Mouse (Mus musculus) heart, adult 2 months (tissue): ENCODE data around the gene Sh3rf3. TPM values are rescaled to one million over a fixed set of nuclear protein-coding genes. Genes with fewer than 3 reads are reported as not detected.

Experiments
- DNase-seq, 2 experiments: peaks; one replicate each; pipeline ENCODE4 v3.0.0; 2021
- H3K27ac ChIP-seq: fragments of 200-600 bp; 2 replicates; pipeline ENCODE4 v1.8.1; 2022
- H3K27me3 ChIP-seq: fragments of 200-500 bp; 2 replicates; pipeline ENCODE4 v1.6.1; 2012; ENCODE audit warnings: mild to moderate bottlenecking, low read length, inconsistent platforms, mixed read lengths; ENCODE audit not compliant: control insufficient read depth, insufficient read depth
- H3K36me3 ChIP-seq: fragments of 200-500 bp; 2 replicates; pipeline ENCODE4 v1.6.1; 2012; ENCODE audit warnings: low read length, inconsistent platforms; ENCODE audit not compliant: control insufficient read depth, insufficient read depth
- H3K4me1 ChIP-seq: fragments of 200-500 bp; 2 replicates; pipeline ENCODE4 v1.6.1; 2011; ENCODE audit warnings: low read length; ENCODE audit not compliant: control insufficient read depth, insufficient read depth
- H3K4me3 ChIP-seq: fragments of 200-600 bp; 2 replicates; pipeline ENCODE4 v1.8.1; 2022
- H3K79me2 ChIP-seq: fragments of 200-500 bp; replicated peaks from 2 replicates; pipeline ENCODE4 v1.6.1; 2012; ENCODE audit warnings: mild to moderate bottlenecking, inconsistent platforms, low read length, moderate library complexity, mixed read lengths; ENCODE audit not compliant: control insufficient read depth, insufficient read depth
- H3K9ac ChIP-seq: fragments of 200-500 bp; 2 replicates; pipeline ENCODE4 v1.6.1; 2012; ENCODE audit warnings: low read depth, mild to moderate bottlenecking, control low read depth, inconsistent platforms, low read length, mixed read lengths
- CTCF ChIP-seq: fragments of 200-600 bp; IDR thresholded peaks from 2 replicates; pipeline ENCODE4 v1.8.1; 2022; ENCODE audit warnings: antibody characterized with exemption, mild to moderate bottlenecking, moderate library complexity
- EP300 ChIP-seq: fragments of 200-500 bp; IDR thresholded peaks from 2 replicates; pipeline ENCODE4 v1.6.1; 2011; ENCODE audit warnings: low read depth, low read length, control low read depth; ENCODE audit not compliant: insufficient read depth
- POLR2A ChIP-seq: fragments of 200-500 bp; IDR thresholded peaks from 2 replicates; pipeline ENCODE4 v1.6.1; 2011; ENCODE audit warnings: mild to moderate bottlenecking, low read depth, low read length, control low read depth; ENCODE audit not compliant: insufficient read depth
- WGBS: fragments of 180-500 bp; shearing (Covaris S2); methylation state at CpG from one replicate; pipeline ENCODE4 v1.1.7; 2018; 5-methylcytosine and 5-hydroxymethylcytosine counted together
- intact Hi-C: fragments of 180-260 bp; cut with DNase I; formaldehyde crosslinking; loops from one replicate; pipeline ENCODE4 v1.15.1; 2025
- polyA plus RNA-seq: library from polyadenylated mRNA; depleted of rRNA; stranded (reverse); fragments of >200 nt; gene quantifications from 2 replicates; pipeline ENCODE4 v1.2.3, GENCODE M21; 2012
- total RNA-seq, 2 experiments: library from RNA; stranded (reverse); gene quantifications; 2 replicates each; pipeline ENCODE4 v1.2.3; 2021

Sh3rf3 gene
- total and polyA plus RNA-seq, 3 experiments, result 0.80 to 1.6 (median 0.97) TPM

DNA sequence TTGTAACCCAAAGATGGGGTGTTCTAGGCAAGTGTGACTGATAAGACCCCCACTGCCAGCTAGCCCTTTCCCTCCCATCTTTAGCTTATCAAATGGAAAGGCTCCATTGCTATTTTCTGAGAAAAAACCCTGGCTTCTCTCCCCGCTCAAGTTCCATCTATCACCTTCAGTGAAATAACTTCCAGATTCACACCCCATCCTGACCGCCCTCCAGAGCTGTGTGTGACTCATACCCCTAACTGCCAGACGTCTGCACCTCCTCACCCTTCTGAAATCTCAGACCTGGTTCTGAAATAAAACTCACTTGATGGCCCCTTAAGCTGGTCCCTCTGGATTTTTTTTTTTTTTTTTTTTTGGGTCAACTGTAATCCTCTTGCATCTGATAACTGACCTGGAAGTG lies 5.2 kb upstream of the Sh3rf3 start:
- H3K4me1 ChIP-seq, result no peaks in the 10 kb centered on the region
- no peaks in the 10 kb centered on the region for H3K36me3 ChIP-seq
- H3K4me3 ChIP-seq, result no peak overlapping the region
- H3K9ac ChIP-seq, result no peak overlapping the region
- no peaks in the 10 kb centered on the region for H3K79me2 ChIP-seq
- WGBS, result 40% methylated on average over 3 of the region's 3 CpGs
- H3K27me3 ChIP-seq, result peaks cover 2% of the 10 kb centered on the region; the same call in 1 of the 2 replicates
- no peak for TF ChIP-seq POLR2A
- TF ChIP-seq EP300, result no peak
- TF ChIP-seq CTCF, result no peak
- no peak for DNase-seq
- intact Hi-C loops, result no loop called here
- H3K27ac ChIP-seq, result no peak overlapping the region

DNA sequence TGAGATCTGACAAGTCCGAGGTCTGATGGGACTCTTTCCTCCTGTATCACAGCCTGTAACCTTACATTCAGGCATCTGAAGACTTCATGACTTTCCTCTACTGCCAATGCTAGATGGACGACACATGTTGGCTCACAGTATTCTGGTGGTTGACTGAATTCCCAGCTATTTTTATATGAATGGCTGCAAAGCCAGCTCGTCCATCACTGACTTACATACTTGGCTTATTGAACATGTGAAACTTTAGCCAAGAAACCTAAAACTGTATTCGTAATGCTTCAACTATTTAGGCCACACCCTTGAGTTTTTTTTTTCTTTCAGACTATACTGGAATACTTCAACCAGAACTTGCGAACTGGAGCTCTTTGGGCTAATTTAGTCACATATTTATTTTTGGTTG lies 3.0 kb upstream of the Sh3rf3 start:
- intact Hi-C loops, result loop anchor here (5.0 kb wide), 1 partner anchor 182 kb away; no protein-coding TSS in a partner anchor
- H3K27me3 ChIP-seq, result peaks cover 10% of the 10 kb centered on the region; the same call in 1 of the 2 replicates
- TF ChIP-seq CTCF (no peak), EP300 (no peak), POLR2A (no peak)
- H3K79me2 ChIP-seq, result no peaks in the 10 kb centered on the region
- H3K4me3 ChIP-seq, result no peak overlapping the region
- H3K36me3 ChIP-seq, result no peaks in the 10 kb centered on the region
- H3K4me1 ChIP-seq, result no peaks in the 10 kb centered on the region
- DNase-seq, result no peak
- WGBS, result 56% methylated on average over 5 of the region's 5 CpGs
- no peak overlapping the region for H3K27ac ChIP-seq
- no peak overlapping the region for H3K9ac ChIP-seq

DNA sequence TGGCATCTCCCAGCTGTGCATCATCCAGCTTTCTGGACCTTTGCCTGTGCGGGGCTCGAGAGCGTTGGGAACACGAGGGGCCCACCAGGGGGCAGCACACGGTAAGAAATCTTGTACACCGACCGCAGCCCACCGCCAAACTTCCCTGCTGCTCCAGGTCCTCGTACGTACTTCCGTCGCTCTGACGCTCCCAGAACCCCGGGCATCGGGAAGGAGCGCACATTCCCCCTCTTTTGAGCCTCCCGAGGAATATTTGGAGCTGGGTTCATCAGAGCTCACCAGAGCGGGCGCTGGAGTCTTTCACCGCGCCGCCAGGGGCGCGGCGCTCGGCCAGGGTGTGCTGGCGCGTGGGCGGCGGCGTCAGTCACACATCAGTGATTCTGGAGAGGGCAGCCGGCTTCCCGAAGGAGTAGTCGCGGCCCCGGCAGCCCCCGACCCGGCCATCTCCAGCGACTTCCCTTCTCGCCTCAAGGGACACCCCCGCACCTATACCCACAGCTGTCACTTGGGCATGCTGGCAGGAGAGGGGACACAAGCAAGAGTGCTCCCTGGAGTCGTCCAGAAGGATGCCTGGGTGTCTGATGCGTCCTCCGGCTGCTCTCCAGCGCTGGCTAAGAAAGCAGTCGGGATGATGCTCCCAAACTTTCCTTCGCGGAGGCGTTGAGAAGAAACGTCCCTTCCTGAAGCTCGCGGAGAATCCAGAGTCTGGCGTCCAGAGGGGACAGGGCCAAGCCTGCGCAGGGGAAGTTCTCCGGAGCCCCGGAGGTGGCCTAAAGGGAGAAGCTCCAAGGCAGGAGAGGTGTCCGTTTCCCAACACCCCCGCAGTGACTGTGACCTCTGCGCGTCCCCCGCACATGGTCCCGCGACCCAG lies 714 bp upstream of the Sh3rf3 start:
- Histone ChIP-seq H3K9ac (peak overlapping the region; percentile 32), H3K36me3 (no peaks in the 10 kb centered on the region), H3K27me3 (peaks cover 10% of the 10 kb centered on the region; the same call in 1 of the 2 replicates), H3K4me1 (no peaks in the 10 kb centered on the region), H3K4me3 (peak overlapping the region; percentile 44), H3K79me2 (no peaks in the 10 kb centered on the region), H3K27ac (no peak overlapping the region)
- TF ChIP-seq EP300 (0 out of 2 replicates have a peak, but pooled peaks have one; percentile 17), POLR2A (no peak), CTCF (peak; percentile 85)
- intact Hi-C loops, result loop anchor here (2.0 to 5.0 kb wide), 2 partner anchors 180 to 338 kb away; no protein-coding TSS in a partner anchor
- WGBS, result under 1% methylated on average over 63 of the region's 63 CpGs
- peak; percentile 81 to 83 for DNase-seq

GRCm38 (mm10) chr10:58813801-58814191 lies 637 bp downstream of the Sh3rf3 start:
- Histone ChIP-seq H3K79me2 (no peaks in the 10 kb centered on the region), H3K4me1 (no peaks in the 10 kb centered on the region), H3K27ac (no peak overlapping the region), H3K4me3 (peak overlapping the region; percentile 44), H3K9ac (no peak overlapping the region; the same call in 1 of the 2 replicates), H3K27me3 (peaks cover 10% of the 10 kb centered on the region; the same call in 1 of the 2 replicates), H3K36me3 (no peaks in the 10 kb centered on the region)
- TF ChIP-seq POLR2A (no peak), CTCF (no peak), EP300 (no peak)
- 3% methylated on average over 35 of the region's 35 CpGs for whole genome bisulfite sequencing
- intact Hi-C loops, result loop anchor here (2.0 to 5.0 kb wide), 2 partner anchors 179 to 337 kb away; no protein-coding TSS in a partner anchor
- DNase-seq, result peak in 1 of 2 experiments; percentile 24

- 70% methylated on average over 7 of the region's 7 CpGs for WGBS
- H3K4me1 ChIP-seq, result no peaks in the 10 kb centered on the region
- H3K79me2 ChIP-seq, result no peaks in the 10 kb centered on the region
- no peak overlapping the region for H3K27ac ChIP-seq
- TF ChIP-seq CTCF, result no peak
- no peak for TF ChIP-seq EP300
- no peak for TF ChIP-seq POLR2A
- no peak for DNase-seq
- intact Hi-C loops, result loop anchor here (5.0 kb wide), 1 partner anchor 178 kb away; no protein-coding TSS in a partner anchor
- H3K9ac ChIP-seq, result no peak overlapping the region
- no peak overlapping the region for H3K4me3 ChIP-seq
- H3K27me3 ChIP-seq, result peaks cover 10% of the 10 kb centered on the region; the same call in 1 of the 2 replicates
- no peaks in the 10 kb centered on the region for H3K36me3 ChIP-seq
Measured at GRCm38 (mm10) chr10:58814486-58814885, 1.3 kb downstream of the Sh3rf3 start.

- Histone ChIP-seq H3K4me3 (no peak overlapping the region), H3K9ac (no peak overlapping the region), H3K27ac (no peak overlapping the region), H3K36me3 (no peaks in the 10 kb centered on the region), H3K4me1 (no peaks in the 10 kb centered on the region), H3K79me2 (no peaks in the 10 kb centered on the region), H3K27me3 (no peaks in the 10 kb centered on the region)
- TF ChIP-seq CTCF (no peak), POLR2A (no peak), EP300 (no peak)
- intact Hi-C loops, result no loop called here
- no peak for DNase-seq
- WGBS, result 67% methylated on average over 7 of the region's 7 CpGs
Measured at GRCm38 (mm10) chr10:58824016-58824568, 10.9 kb downstream of the Sh3rf3 start.
